Mouse (Mus musculus): ENCODE results near the gene Txnip.
"Not testable (repeated sequence)": the region's sequence is repeated elsewhere in the genome, so short reads cannot be mapped to it uniquely, and the experiment has no call there.

Gene Txnip

GRCm38 (mm10) chr3:96557694-96558093, at the start of gene Txnip:
Gene Txnip, plus strand, starts transcription at chr3:96557957.
- peak; percentile 97 for DNase-seq (ENCODE audit: extremely low read depth, insufficient read length, low spot score)

GRCm38 (mm10) chr3:96507966-96508365, 49.8 kb upstream of the Txnip start:
- DNase-seq (ENCODE audit: extremely low read depth, insufficient read length, low spot score): not testable (repeated sequence)

GRCm38 (mm10) chr3:96520171-96520570, 37.6 kb upstream of the Txnip start:
- DNase-seq (ENCODE audit: extremely low read depth, insufficient read length, low spot score): no peak

- no peak for DNase-seq (ENCODE audit: extremely low read depth, insufficient read length, low spot score)
Measured at GRCm38 (mm10) chr3:96522149-96522548, 35.6 kb upstream of the Txnip start.

GRCm38 (mm10) chr3:96524028-96524810, 33.5 kb upstream of the Txnip start:
- DNase-seq (ENCODE audit: extremely low read depth, insufficient read length, low spot score): no peak

GRCm38 (mm10) chr3:96524914-96525313, 32.8 kb upstream of the Txnip start, which contains the start of gene Hfe2:
Gene Hfe2, plus strand, starts transcription at chr3:96525172.
- no peak for DNase-seq (ENCODE audit: extremely low read depth, insufficient read length, low spot score)

- no peak for DNase-seq (ENCODE audit: extremely low read depth, insufficient read length, low spot score)
Measured at GRCm38 (mm10) chr3:96526013-96526762, 31.6 kb upstream of the Txnip start.

- no peak for DNase-seq (ENCODE audit: extremely low read depth, insufficient read length, low spot score)
Measured at GRCm38 (mm10) chr3:96526864-96527542, 30.8 kb upstream of the Txnip start.

- no peak for DNase-seq (ENCODE audit: extremely low read depth, insufficient read length, low spot score)
Measured at GRCm38 (mm10) chr3:96528506-96528905, 29.3 kb upstream of the Txnip start.

GRCm38 (mm10) chr3:96532050-96532449, 25.7 kb upstream of the Txnip start:
- DNase-seq (ENCODE audit: extremely low read depth, insufficient read length, low spot score): no peak

- no peak for DNase-seq (ENCODE audit: extremely low read depth, insufficient read length, low spot score)
Measured at GRCm38 (mm10) chr3:96534300-96534699, 23.5 kb upstream of the Txnip start.

- no peak for DNase-seq (ENCODE audit: extremely low read depth, insufficient read length, low spot score)
Measured at GRCm38 (mm10) chr3:96539316-96539715, 18.4 kb upstream of the Txnip start.

GRCm38 (mm10) chr3:96540740-96541139, 17.0 kb upstream of the Txnip start:
- DNase-seq (ENCODE audit: extremely low read depth, insufficient read length, low spot score): no peak

- DNase-seq (ENCODE audit: extremely low read depth, insufficient read length, low spot score): no peak
Measured at GRCm38 (mm10) chr3:96541328-96542078, 16.3 kb upstream of the Txnip start.

GRCm38 (mm10) chr3:96542554-96542953, 15.2 kb upstream of the Txnip start:
- DNase-seq (ENCODE audit: extremely low read depth, insufficient read length, low spot score): no peak

- DNase-seq (ENCODE audit: extremely low read depth, insufficient read length, low spot score): no peak
Measured at GRCm38 (mm10) chr3:96543345-96543744, 14.4 kb upstream of the Txnip start.

- no peak for DNase-seq (ENCODE audit: extremely low read depth, insufficient read length, low spot score)
Measured at GRCm38 (mm10) chr3:96545565-96545964, 12.2 kb upstream of the Txnip start.

GRCm38 (mm10) chr3:96546880-96547279, 10.9 kb upstream of the Txnip start:
- no peak for DNase-seq (ENCODE audit: extremely low read depth, insufficient read length, low spot score)

GRCm38 (mm10) chr3:96547389-96547960, 10.3 kb upstream of the Txnip start:
- DNase-seq (ENCODE audit: extremely low read depth, insufficient read length, low spot score): no peak

- DNase-seq (ENCODE audit: extremely low read depth, insufficient read length, low spot score): no peak
Measured at GRCm38 (mm10) chr3:96548824-96549223, 8.9 kb upstream of the Txnip start.
